Mouse (Mus musculus) neural tube, embryonic 13.5 days (tissue): Measurements from ENCODE around the gene Olfr1509. TPM values are rescaled to one million over a fixed set of nuclear protein-coding genes. Genes with fewer than 3 reads are reported as not detected.

Source experiments
- polyA plus RNA-seq: library from polyadenylated mRNA; unstranded; fragments of >200 nt; fragmentation: Nextera tagmentation; extraction: Ambion mirVana; gene quantifications from 2 replicates; pipeline ENCODE4 v1.2.1, GENCODE M21; 2015

Olfr1509 gene
- polyA plus RNA-seq, 1 experiment from 2014 or later, result not detected

Other genes with a start within 250 kb of the Olfr1509 start
- gene Supt16, start 245.6 kb upstream of the Olfr1509 start, polyA plus RNA-seq, result 43.6 and 53.9 TPM in 2 replicates
- gene Chd8, start 185.2 kb upstream of the Olfr1509 start, polyA plus RNA-seq, result 35.8 and 47.6 TPM in 2 replicates
- gene Tox4, start 163.8 kb upstream of the Olfr1509 start, polyA plus RNA-seq, result 52.7 and 58.5 TPM in 2 replicates
- 57.2 and 64.7 TPM in 2 replicates for gene Rab2b, start 163.4 kb upstream of the Olfr1509 start, polyA plus RNA-seq
- 53.2 and 60.8 TPM in 2 replicates for gene Mettl3, start 137.9 kb upstream of the Olfr1509 start, polyA plus RNA-seq
- 44.5 and 47.5 TPM in 2 replicates for gene Sall2, start 114.2 kb upstream of the Olfr1509 start, polyA plus RNA-seq
- not detected in 2 replicates for gene Olfr1513, start 86.6 kb upstream of the Olfr1509 start, polyA plus RNA-seq
- 0.13 TPM in 1 of 2 replicates, not detected in the other for gene Olfr1512, start 63.8 kb upstream of the Olfr1509 start, polyA plus RNA-seq
- 0.33 and 0.47 TPM in 2 replicates for gene Olfr1511, start 45.6 kb upstream of the Olfr1509 start, polyA plus RNA-seq
- gene Olfr1510, start 28.6 kb upstream of the Olfr1509 start, polyA plus RNA-seq, result not detected in 2 replicates
- not detected in 2 replicates for gene Olfr1508, start 24.5 kb downstream of the Olfr1509 start, polyA plus RNA-seq
- gene Olfr1507, start 52.8 kb downstream of the Olfr1509 start, polyA plus RNA-seq, result not detected in 2 replicates